Mouse (Mus musculus) lung, adult 2 months (tissue): Measurements from ENCODE around the gene Gm10662. TPM values are rescaled to one million over a fixed set of nuclear protein-coding genes. Genes with fewer than 3 reads are reported as not detected.
"Not testable (repeated sequence)": the region's sequence is repeated elsewhere in the genome, so short reads cannot be mapped to it uniquely, and the experiment has no call there.

ENCODE experiments used
- DNase-seq: peaks from one replicate; pipeline ENCODE4 v3.0.0; 2022
- H3K4me1 ChIP-seq: fragments of 200-500 bp; 2 replicates; pipeline ENCODE4 v1.6.1; 2011; ENCODE audit warnings: low read length; ENCODE audit not compliant: control insufficient read depth, insufficient read depth
- H3K4me3 ChIP-seq: fragments of 200-500 bp; replicated peaks from 2 replicates; pipeline ENCODE3; 2011; ENCODE audit warnings: low read depth, mild to moderate bottlenecking, control low read depth, low read length; ENCODE audit errors: extremely low read depth
- WGBS: fragments of 180-500 bp; shearing (Covaris S2); methylation state at CpG from one replicate; pipeline ENCODE4 v1.1.7; 2018; 5-methylcytosine and 5-hydroxymethylcytosine counted together
- polyA plus RNA-seq: library from polyadenylated mRNA; depleted of rRNA; stranded (reverse); fragments of >200 nt; gene quantifications from 2 replicates; pipeline ENCODE4 v1.2.3, GENCODE M21; 2012; rRNA removed

Gm10662 gene
- not detected in 2 replicates for polyA plus RNA-seq

- no CpG with 5 or more reads among the region's 1 CpGs for WGBS
- DNase-seq, H3K4me3 ChIP-seq, H3K4me1 ChIP-seq: not testable (repeated sequence)
Measured at GRCm38 (mm10) chr7:23144380-23144779, at the start of gene Gm10662. Gene Gm10662, minus strand, starts transcription at chr7:23144480.

- not testable (repeated sequence) for DNase-seq, H3K4me3 ChIP-seq, H3K4me1 ChIP-seq
- WGBS: 85% methylated on average over 10 of the region's 10 CpGs
Measured at GRCm38 (mm10) chr7:23163505-23163904, 19.2 kb upstream of the Gm10662 start.

Other genes starting within 250 kb of the Gm10662 start
- not detected in 2 replicates for gene Gm4214, start 159.8 kb downstream of the Gm10662 start, polyA plus RNA-seq
- gene Gm4216, start 124.6 kb downstream of the Gm10662 start, polyA plus RNA-seq: not detected in 2 replicates
- not detected in 2 replicates for gene Vmn1r163, start 88.9 kb downstream of the Gm10662 start, polyA plus RNA-seq
- gene Gm8720, start 77.0 kb downstream of the Gm10662 start, polyA plus RNA-seq: not detected in 2 replicates
- gene Vmn1r165, start 72.9 kb upstream of the Gm10662 start, polyA plus RNA-seq: not detected in 2 replicates
- gene Vmn1r166, start 107.2 kb upstream of the Gm10662 start, polyA plus RNA-seq: not detected in 2 replicates
- not detected in 2 replicates for gene Gm6902, start 134.4 kb upstream of the Gm10662 start, polyA plus RNA-seq
- gene Nlrp4e, start 156.7 kb upstream of the Gm10662 start, polyA plus RNA-seq: not detected in 2 replicates
- gene Nlrp5, start 241.4 kb upstream of the Gm10662 start, polyA plus RNA-seq: not detected in 2 replicates